Mouse (Mus musculus): ENCODE results near the gene Plxna4. TPM values are rescaled to one million over a fixed set of nuclear protein-coding genes. Genes with fewer than 3 reads are reported as not detected.

The Plxna4 gene
- polyA plus RNA-seq, 1 experiment from 2014 or later, result 10.6 TPM

DNA sequence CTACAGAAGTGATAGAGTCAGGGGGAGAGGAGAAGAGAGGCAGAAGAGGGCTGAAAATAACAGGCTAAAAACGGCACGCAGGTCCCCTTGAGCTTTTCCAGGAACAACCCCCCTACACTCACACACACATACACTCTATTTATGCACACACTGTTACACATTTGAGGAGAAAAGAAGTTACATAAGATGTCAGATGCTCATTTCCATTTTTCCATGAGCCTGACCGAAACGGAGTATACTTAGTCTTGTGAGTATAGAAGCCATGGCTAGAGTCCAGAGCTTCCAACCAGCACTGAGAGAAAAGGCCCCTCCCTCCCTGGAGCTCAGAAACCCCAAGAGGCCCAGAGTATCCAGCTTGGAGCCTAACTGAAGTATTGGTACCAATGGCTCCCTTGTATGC lies 112.0 kb downstream of the Plxna4 start:
- Histone ChIP-seq H3K4me2 (ENCODE audit: low read length) (no peak overlapping the region), H3K4me1 (ENCODE audit: control insufficient read depth in 2 of 2, insufficient read depth in 2 of 2, low read length in 2 of 2) (peaks cover 43 to 82% of the 10 kb centered on the region in 2 experiments), H3K9ac (ENCODE audit: low read length) (no peak overlapping the region), H3K9me3 (ENCODE audit: control insufficient read depth, low read length) (no peaks in the 10 kb centered on the region), H3K36me3 (ENCODE audit: control insufficient read depth, insufficient read depth, low read length) (no peaks in the 10 kb centered on the region), H3K27ac (replicated peaks in 1 of 2; ENCODE audit: control insufficient read depth in 1 of 2, insufficient read depth in 1 of 2, low read depth in 2 of 2, low read length in 2 of 2) (peak overlapping the region; percentile 11 to 35; a peak in 3 of 4 replicates), H3K4me3 (ENCODE audit: control insufficient read depth in 1 of 2, insufficient read depth in 1 of 2, low read depth in 1 of 2, low read length in 2 of 2) (no peak overlapping the region), H3K27me3 (ENCODE audit: control insufficient read depth, insufficient read depth, low read length) (no peaks in the 10 kb centered on the region)
- 33% methylated on average over 4 of the region's 4 CpGs for WGBS
- no peak for ATAC-seq (ENCODE audit: insufficient number of reproducible peaks, insufficient read depth, low FRiP score, low read depth)

DNA sequence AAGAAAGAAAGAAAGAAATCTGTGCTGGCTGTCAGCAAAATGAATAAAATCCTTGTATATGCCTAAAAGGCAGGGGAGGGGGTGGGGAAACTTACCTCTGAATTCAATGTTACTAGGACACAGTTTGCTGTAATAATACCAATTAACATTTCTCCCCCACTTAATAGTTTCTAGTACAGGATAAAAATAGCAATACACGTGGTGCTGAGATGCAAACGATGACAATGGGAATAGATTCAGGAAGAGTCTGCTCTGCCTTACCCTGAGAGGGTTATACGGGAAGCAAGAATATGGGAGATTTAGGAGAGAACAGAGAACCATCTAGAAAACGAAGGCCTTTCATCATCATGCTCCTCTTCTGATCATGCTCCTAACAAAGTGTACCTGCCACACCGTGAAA lies 115.9 kb downstream of the Plxna4 start:
- Histone ChIP-seq H3K27ac (replicated peaks in 1 of 2; ENCODE audit: control insufficient read depth in 1 of 2, insufficient read depth in 1 of 2, low read depth in 2 of 2, low read length in 2 of 2) (peak overlapping the region; percentile 57 to 58; a peak in 3 of 4 replicates), H3K4me1 (ENCODE audit: control insufficient read depth in 2 of 2, insufficient read depth in 2 of 2, low read length in 2 of 2) (peaks cover 14 to 48% of the 10 kb centered on the region in 2 experiments), H3K9ac (ENCODE audit: low read length) (0 out of 2 replicates have a peak overlapping the region, but pooled peaks have one; percentile 31), H3K27me3 (ENCODE audit: control insufficient read depth, insufficient read depth, low read length) (no peaks in the 10 kb centered on the region), H3K4me2 (ENCODE audit: low read length) (no peak overlapping the region), H3K4me3 (ENCODE audit: control insufficient read depth in 1 of 2, insufficient read depth in 1 of 2, low read depth in 1 of 2, low read length in 2 of 2) (no peak overlapping the region), H3K36me3 (ENCODE audit: control insufficient read depth, insufficient read depth, low read length) (no peaks in the 10 kb centered on the region), H3K9me3 (ENCODE audit: control insufficient read depth, low read length) (no peaks in the 10 kb centered on the region)
- ATAC-seq (ENCODE audit: insufficient number of reproducible peaks, insufficient read depth, low FRiP score, low read depth), result no peak
- WGBS, result 44% methylated on average over 5 of the region's 5 CpGs

DNA sequence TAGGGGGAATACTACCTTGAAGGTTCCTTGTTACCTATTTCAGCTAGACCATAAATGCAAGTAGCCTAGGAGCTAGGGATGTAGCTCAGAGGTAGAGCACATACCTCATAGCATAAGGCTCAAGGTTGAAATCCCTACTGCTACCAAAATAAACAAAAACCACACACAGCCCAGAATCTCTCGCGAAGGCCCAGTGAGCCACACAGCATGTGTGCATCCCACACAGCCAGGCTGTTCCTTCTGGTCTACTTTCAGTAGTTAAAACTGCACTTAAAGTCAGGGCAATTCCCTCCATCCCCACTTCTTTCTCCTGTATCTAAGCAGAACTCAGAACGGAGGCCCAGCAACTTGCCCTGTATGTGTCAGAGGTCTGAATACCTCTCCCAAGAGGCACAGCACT lies 116.4 kb downstream of the Plxna4 start:
- Histone ChIP-seq H3K4me1 (ENCODE audit: control insufficient read depth in 2 of 2, insufficient read depth in 2 of 2, low read length in 2 of 2) (peaks cover 14 to 44% of the 10 kb centered on the region in 2 experiments), H3K27me3 (ENCODE audit: control insufficient read depth, insufficient read depth, low read length) (no peaks in the 10 kb centered on the region), H3K9me3 (ENCODE audit: control insufficient read depth, low read length) (no peaks in the 10 kb centered on the region), H3K9ac (ENCODE audit: low read length) (0 out of 2 replicates have a peak overlapping the region, but pooled peaks have one; percentile 31), H3K4me3 (ENCODE audit: control insufficient read depth in 1 of 2, insufficient read depth in 1 of 2, low read depth in 1 of 2, low read length in 2 of 2) (no peak overlapping the region), H3K4me2 (ENCODE audit: low read length) (no peak overlapping the region), H3K36me3 (ENCODE audit: control insufficient read depth, insufficient read depth, low read length) (no peaks in the 10 kb centered on the region), H3K27ac (replicated peaks in 1 of 2; ENCODE audit: control insufficient read depth in 1 of 2, insufficient read depth in 1 of 2, low read depth in 2 of 2, low read length in 2 of 2) (peak overlapping the region; percentile 57 to 58)
- 52% methylated on average over 3 of the region's 3 CpGs for WGBS
- ATAC-seq (ENCODE audit: insufficient number of reproducible peaks, insufficient read depth, low FRiP score, low read depth), result no peak

DNA sequence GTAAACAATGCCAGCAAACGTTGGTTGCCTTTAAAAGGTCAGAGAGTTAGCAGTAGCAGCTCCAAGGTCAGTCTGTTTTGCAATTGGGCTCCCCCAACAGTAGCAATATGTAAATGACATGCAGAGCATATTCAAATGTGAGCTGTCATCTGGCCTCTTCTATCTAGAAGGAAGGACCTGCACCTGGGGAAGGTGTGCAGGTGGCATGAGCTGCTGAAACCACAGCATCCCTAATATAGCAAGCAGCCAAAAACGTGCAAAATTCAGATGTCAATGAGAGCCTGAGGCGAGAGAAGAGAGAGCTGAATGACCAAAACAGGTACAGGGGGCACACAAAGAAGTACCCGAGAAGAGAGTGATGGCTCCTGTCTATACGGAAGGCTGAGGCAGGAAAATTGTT lies 118.8 kb downstream of the Plxna4 start:
- peaks cover 10 to 32% of the 10 kb centered on the region in 2 experiments for H3K4me1 ChIP-seq (ENCODE audit: control insufficient read depth in 2 of 2, insufficient read depth in 2 of 2, low read length in 2 of 2)
- no peak overlapping the region for H3K4me2 ChIP-seq (ENCODE audit: low read length)
- no peaks in the 10 kb centered on the region for H3K27me3 ChIP-seq (ENCODE audit: control insufficient read depth, insufficient read depth, low read length)
- H3K9ac ChIP-seq (ENCODE audit: low read length), result no peak overlapping the region
- H3K36me3 ChIP-seq (ENCODE audit: control insufficient read depth, insufficient read depth, low read length), result no peaks in the 10 kb centered on the region
- H3K27ac ChIP-seq (replicated peaks in 1 of 2; ENCODE audit: control insufficient read depth in 1 of 2, insufficient read depth in 1 of 2, low read depth in 2 of 2, low read length in 2 of 2), result no peak overlapping the region
- no peak overlapping the region for H3K4me3 ChIP-seq (ENCODE audit: control insufficient read depth in 1 of 2, insufficient read depth in 1 of 2, low read depth in 1 of 2, low read length in 2 of 2)
- WGBS, result 63% methylated on average over 5 of the region's 5 CpGs
- no peaks in the 10 kb centered on the region for H3K9me3 ChIP-seq (ENCODE audit: control insufficient read depth, low read length)
- no peak for ATAC-seq (ENCODE audit: insufficient number of reproducible peaks, insufficient read depth, low FRiP score, low read depth)

DNA sequence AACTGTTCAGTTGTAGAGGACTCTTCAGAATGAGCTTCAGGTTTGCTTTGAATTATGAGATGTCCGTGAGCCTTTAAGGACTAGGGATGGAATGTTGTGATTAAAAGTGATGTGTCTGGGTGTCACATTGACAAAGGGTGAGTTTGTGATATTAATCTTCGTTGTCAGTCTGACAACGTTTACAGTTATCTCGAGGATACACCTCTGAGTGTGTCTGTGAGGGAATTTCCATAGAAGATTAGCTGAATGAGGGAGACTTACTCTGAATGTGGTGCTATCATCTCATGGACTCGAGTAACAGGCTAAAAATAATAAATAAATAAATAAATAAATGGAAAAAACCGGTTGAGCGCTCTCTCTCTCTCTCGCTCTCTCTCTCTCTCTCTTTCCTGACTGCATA lies 122.9 kb downstream of the Plxna4 start:
- Histone ChIP-seq H3K4me2 (ENCODE audit: low read length) (peak overlapping the region; percentile 35), H3K27ac (replicated peaks in 1 of 2; ENCODE audit: control insufficient read depth in 1 of 2, insufficient read depth in 1 of 2, low read depth in 2 of 2, low read length in 2 of 2) (peak overlapping the region; percentile 47 to 61; a peak in 3 of 4 replicates), H3K36me3 (ENCODE audit: control insufficient read depth, insufficient read depth, low read length) (no peaks in the 10 kb centered on the region), H3K4me3 (ENCODE audit: control insufficient read depth in 1 of 2, insufficient read depth in 1 of 2, low read depth in 1 of 2, low read length in 2 of 2) (no peak overlapping the region), H3K9me3 (ENCODE audit: control insufficient read depth, low read length) (no peaks in the 10 kb centered on the region), H3K27me3 (ENCODE audit: control insufficient read depth, insufficient read depth, low read length) (no peaks in the 10 kb centered on the region), H3K9ac (ENCODE audit: low read length) (0 out of 2 replicates have a peak overlapping the region, but pooled peaks have one; percentile 46), H3K4me1 (ENCODE audit: control insufficient read depth in 2 of 2, insufficient read depth in 2 of 2, low read length in 2 of 2) (peaks cover 17 to 29% of the 10 kb centered on the region in 2 experiments)
- 30% methylated on average over 8 of the region's 8 CpGs for WGBS
- ATAC-seq (ENCODE audit: insufficient number of reproducible peaks, insufficient read depth, low FRiP score, low read depth), result no peak

DNA sequence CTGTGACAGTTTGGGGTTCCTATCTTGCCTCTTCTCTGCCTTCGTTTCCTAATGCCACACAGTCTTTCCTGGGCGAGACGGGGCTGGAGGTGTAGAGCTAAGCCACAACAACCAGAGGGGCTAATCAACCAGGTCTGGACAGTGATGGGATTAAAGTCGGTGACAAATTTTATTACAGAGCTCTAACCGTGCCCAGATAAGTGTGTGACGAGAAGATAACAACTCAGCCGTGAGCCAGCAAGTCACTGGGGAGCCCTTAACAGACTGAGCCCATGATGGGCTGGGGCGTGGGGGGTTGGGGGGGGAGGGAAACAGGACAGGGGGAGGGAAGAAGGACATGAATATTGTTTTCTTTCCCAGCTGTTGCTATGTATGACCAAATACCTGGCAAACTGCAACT lies 123.4 kb downstream of the Plxna4 start:
- peak overlapping the region; percentile 61 to 71; a peak in 3 of 4 replicates for H3K27ac ChIP-seq (replicated peaks in 1 of 2; ENCODE audit: control insufficient read depth in 1 of 2, insufficient read depth in 1 of 2, low read depth in 2 of 2, low read length in 2 of 2)
- H3K4me3 ChIP-seq (ENCODE audit: control insufficient read depth in 1 of 2, insufficient read depth in 1 of 2, low read depth in 1 of 2, low read length in 2 of 2), result no peak overlapping the region
- no peaks in the 10 kb centered on the region for H3K9me3 ChIP-seq (ENCODE audit: control insufficient read depth, low read length)
- no peak for ATAC-seq (ENCODE audit: insufficient number of reproducible peaks, insufficient read depth, low FRiP score, low read depth)
- H3K9ac ChIP-seq (ENCODE audit: low read length), result peak overlapping the region; percentile 46
- H3K27me3 ChIP-seq (ENCODE audit: control insufficient read depth, insufficient read depth, low read length), result no peaks in the 10 kb centered on the region
- peak overlapping the region; percentile 35 for H3K4me2 ChIP-seq (ENCODE audit: low read length)
- 15% methylated on average over 8 of the region's 8 CpGs for WGBS
- H3K4me1 ChIP-seq (ENCODE audit: control insufficient read depth in 2 of 2, insufficient read depth in 2 of 2, low read length in 2 of 2), result peaks cover 19 to 29% of the 10 kb centered on the region in 2 experiments
- no peaks in the 10 kb centered on the region for H3K36me3 ChIP-seq (ENCODE audit: control insufficient read depth, insufficient read depth, low read length)

DNA sequence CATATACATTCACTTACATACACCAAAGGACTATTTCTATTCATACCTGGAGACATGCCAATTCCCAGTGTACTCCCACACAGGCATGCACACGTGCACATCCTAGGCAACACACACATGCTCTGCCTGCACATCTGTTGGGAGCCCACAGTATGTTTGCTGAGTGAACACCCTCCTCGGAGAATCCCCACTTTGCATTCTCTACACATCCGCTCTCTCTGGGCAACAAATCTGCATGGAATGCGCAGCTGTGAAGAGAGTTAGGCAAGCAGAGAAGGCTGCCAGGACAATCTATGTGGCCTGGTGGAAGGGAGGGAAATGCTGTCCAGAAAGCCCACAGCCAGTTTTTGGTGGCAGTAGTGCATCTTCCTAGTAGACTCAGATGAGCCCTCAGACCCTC lies 123.9 kb downstream of the Plxna4 start:
- Histone ChIP-seq H3K9ac (ENCODE audit: low read length) (peak overlapping the region; percentile 46; the same call in 1 of the 2 replicates), H3K4me2 (ENCODE audit: low read length) (peak overlapping the region; percentile 35), H3K27me3 (ENCODE audit: control insufficient read depth, insufficient read depth, low read length) (no peaks in the 10 kb centered on the region), H3K4me1 (ENCODE audit: control insufficient read depth in 2 of 2, insufficient read depth in 2 of 2, low read length in 2 of 2) (peaks cover 19 to 27% of the 10 kb centered on the region in 2 experiments), H3K27ac (replicated peaks in 1 of 2; ENCODE audit: control insufficient read depth in 1 of 2, insufficient read depth in 1 of 2, low read depth in 2 of 2, low read length in 2 of 2) (peak overlapping the region; percentile 61 to 71), H3K9me3 (ENCODE audit: control insufficient read depth, low read length) (no peaks in the 10 kb centered on the region), H3K4me3 (ENCODE audit: control insufficient read depth in 1 of 2, insufficient read depth in 1 of 2, low read depth in 1 of 2, low read length in 2 of 2) (no peak overlapping the region), H3K36me3 (ENCODE audit: control insufficient read depth, insufficient read depth, low read length) (no peaks in the 10 kb centered on the region)
- WGBS, result 32% methylated on average over 4 of the region's 4 CpGs
- no peak for ATAC-seq (ENCODE audit: insufficient number of reproducible peaks, insufficient read depth, low FRiP score, low read depth)

DNA sequence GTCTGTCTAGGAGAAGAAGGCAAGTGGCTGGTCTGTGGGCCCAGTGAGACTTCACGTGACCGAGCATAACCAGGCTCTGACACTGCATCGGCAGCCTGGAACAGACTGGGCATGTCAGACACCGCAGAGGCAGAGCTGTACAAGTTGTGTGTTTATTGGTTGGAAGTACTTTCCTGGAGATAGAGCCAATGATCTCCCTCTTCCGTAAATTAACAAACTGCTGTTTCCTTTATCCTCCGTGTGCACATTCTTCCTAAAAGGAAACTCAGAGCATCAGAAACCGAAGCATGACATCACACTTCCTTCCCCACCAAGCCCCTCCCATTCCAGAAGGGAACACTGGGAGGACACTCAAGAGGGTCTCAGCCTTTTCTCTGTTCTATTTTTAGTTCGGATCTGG lies 127.6 kb downstream of the Plxna4 start:
- WGBS, result 37% methylated on average over 8 of the region's 8 CpGs
- no peaks in the 10 kb centered on the region for H3K36me3 ChIP-seq (ENCODE audit: control insufficient read depth, insufficient read depth, low read length)
- peaks cover 19 to 27% of the 10 kb centered on the region in 2 experiments for H3K4me1 ChIP-seq (ENCODE audit: control insufficient read depth in 2 of 2, insufficient read depth in 2 of 2, low read length in 2 of 2)
- no peak overlapping the region for H3K9ac ChIP-seq (ENCODE audit: low read length)
- no peak for ATAC-seq (ENCODE audit: insufficient number of reproducible peaks, insufficient read depth, low FRiP score, low read depth)
- H3K27me3 ChIP-seq (ENCODE audit: control insufficient read depth, insufficient read depth, low read length), result no peaks in the 10 kb centered on the region
- no peak overlapping the region for H3K4me3 ChIP-seq (ENCODE audit: control insufficient read depth in 1 of 2, insufficient read depth in 1 of 2, low read depth in 1 of 2, low read length in 2 of 2)
- H3K9me3 ChIP-seq (ENCODE audit: control insufficient read depth, low read length), result no peaks in the 10 kb centered on the region
- peak overlapping the region; percentile 28 for H3K4me2 ChIP-seq (ENCODE audit: low read length)
- peak overlapping the region; percentile 10 to 16; a peak in 3 of 4 replicates for H3K27ac ChIP-seq (replicated peaks in 1 of 2; ENCODE audit: control insufficient read depth in 1 of 2, insufficient read depth in 1 of 2, low read depth in 2 of 2, low read length in 2 of 2)
